Mouse (Mus musculus): ENCODE results near the gene Rho. TPM values are rescaled to one million over a fixed set of nuclear protein-coding genes. Genes with fewer than 3 reads are reported as not detected.
A peak's percentile ranks its signal among the peaks of the same experiment; 100 is the strongest.

Gene Rho
- total RNA-seq, 2 experiments from 2014 or later: 0.41 to 0.48 TPM

DNA sequence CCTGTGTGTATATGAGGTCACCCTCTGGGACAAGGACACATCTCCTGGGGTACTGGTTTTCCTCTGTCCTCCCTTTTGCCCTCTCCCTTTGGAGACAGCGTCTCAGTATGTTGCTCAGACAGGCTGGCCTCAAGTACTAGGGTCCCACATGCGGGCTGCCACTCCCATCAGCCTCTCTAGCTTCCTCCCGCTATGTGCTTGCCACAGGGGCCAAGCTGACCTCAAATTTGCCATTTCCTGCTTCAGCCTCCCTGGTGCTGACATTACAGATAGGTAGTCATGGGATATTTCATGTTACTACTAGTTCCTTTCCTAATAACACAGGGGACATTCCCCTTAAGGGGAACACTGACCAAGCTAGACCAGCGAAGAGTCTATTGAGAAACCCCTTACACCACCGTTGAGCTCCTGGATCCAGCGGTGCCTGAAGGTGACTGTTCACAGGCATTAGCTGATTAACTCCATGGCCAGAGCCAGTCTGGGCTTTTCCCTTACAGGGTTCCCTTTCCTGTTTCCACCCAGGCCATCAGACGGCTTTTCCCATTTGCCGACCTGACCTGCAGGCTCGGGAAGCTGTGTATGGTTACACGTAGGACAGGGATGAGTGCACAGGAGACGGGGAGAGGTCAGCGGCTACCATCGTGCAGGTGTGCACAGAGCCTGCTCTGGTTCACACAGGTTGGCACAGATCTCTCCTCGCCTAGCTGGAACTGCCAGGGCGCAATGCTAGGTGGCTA, 41.8 kb downstream of the Rho start:
- DNase-seq (ENCODE audit: low spot score in 2 of 2): no peak

DNA sequence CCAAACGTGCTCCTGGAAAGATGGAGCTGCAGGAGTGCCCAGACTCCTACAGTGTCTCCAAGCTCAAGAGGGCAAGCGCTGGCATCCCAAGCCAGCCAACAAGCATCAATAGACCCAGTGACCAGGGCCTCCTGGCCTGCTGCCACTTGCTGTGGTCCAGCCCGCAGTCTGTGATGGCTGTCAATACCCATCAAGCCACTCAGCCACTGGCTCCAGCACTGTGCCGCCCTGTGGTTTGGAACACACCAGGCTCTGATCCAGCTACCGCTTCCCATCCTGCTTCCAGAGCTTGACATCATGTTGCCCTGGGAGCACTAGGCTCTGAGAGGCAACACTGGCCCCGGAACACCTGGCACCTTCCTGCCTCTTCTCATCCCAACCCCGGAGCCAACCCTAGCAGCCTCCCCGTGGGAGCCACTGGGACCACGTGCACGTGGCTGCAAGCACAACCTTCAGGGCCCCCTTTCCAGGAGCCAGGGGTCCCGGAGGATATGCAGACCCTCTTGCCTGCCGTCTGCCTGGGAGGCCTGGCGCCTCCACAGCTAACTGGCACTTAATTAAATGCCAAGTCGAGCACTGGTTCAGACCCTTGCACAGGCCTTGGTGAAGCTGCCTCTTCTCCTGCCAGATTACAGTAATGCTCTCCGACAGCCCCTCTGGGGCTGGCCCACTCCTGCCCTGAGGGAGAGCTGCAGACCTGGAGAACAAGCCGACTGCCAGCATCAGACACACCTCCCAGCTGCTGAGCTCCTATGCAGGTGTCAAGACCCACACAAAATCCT, 42.5 kb downstream of the Rho start:
- DNase-seq (ENCODE audit: low spot score in 2 of 2): peak; percentile 35 to 68

GRCm38 (mm10) chr6:115975606-115976005, 44.1 kb downstream of the Rho start:
- DNase-seq (ENCODE audit: low spot score in 2 of 2): no peak

GRCm38 (mm10) chr6:115977810-115978209, 46.3 kb downstream of the Rho start:
- DNase-seq (ENCODE audit: low spot score in 2 of 2): no peak

DNA sequence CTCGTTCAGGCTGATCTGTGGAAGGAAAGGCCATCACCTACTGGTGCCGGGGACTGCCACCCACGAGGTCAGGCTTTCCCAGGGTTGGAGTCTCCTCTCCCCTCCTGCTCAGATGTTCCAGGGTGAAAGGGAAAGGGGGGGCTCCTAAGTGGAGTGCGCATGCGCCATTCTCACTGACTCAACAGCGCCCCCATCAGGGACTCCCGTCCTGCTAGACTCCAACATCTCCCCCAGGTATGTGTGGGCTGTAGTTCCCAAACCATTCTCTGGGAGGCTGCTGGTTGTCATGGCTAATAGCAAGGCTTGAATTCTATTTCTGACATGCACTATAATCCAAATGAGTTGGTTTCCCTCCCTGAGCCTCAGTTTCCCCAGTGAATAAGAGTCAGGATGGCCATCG, 47.0 kb downstream of the Rho start:
- no peak for DNase-seq (ENCODE audit: low spot score in 2 of 2)

DNA sequence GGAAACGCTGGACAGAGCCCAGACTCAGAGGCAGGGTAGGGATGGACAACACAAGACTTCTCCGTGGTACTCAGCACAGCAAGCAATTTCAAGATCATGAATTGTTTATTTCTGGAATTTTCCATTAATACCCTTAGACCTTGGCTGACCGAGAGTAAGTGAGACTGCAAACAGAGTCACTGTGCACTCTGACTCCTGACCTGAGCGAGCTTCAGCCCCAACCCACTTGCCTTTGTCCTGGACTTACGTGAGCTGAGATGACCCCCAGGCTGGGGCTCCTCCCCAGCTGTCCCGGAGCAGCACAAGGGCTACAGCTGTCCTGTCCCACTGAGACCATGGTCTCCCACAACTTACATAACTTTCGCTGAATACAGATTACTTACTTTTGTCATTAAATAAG, 51.3 kb downstream of the Rho start:
- DNase-seq (ENCODE audit: low spot score in 2 of 2): no peak

GRCm38 (mm10) chr6:115983306-115984038, 51.9 kb downstream of the Rho start:
- DNase-seq (ENCODE audit: low spot score in 2 of 2): no peak

DNA sequence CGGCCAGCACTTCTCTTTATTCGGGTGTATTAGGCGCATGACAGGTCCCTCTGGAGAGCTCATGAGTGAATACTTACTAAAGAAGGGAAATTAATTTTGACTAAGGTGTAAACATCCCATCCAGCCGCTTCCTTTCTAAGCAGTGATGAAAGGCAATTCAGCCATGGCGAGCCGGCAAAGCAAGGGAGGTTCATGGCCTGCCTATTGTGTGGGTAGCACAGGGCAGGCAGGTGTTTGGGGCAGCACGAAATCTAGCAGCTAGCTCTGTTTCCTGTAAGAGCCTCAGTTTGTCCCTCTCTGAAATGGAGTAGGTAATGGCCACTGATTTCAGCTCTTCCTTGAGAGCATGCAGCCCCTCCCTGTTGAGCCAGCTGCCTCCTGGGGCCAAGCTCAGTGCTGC, 53.0 kb downstream of the Rho start:
- no peak for DNase-seq (ENCODE audit: low spot score in 2 of 2)

GRCm38 (mm10) chr6:115985622-115986021, 54.1 kb downstream of the Rho start:
- no peak for DNase-seq (ENCODE audit: low spot score in 2 of 2)

- DNase-seq (ENCODE audit: low spot score in 2 of 2): no peak
Observed at GRCm38 (mm10) chr6:115986472-115987095, 55.0 kb downstream of the Rho start.

DNA sequence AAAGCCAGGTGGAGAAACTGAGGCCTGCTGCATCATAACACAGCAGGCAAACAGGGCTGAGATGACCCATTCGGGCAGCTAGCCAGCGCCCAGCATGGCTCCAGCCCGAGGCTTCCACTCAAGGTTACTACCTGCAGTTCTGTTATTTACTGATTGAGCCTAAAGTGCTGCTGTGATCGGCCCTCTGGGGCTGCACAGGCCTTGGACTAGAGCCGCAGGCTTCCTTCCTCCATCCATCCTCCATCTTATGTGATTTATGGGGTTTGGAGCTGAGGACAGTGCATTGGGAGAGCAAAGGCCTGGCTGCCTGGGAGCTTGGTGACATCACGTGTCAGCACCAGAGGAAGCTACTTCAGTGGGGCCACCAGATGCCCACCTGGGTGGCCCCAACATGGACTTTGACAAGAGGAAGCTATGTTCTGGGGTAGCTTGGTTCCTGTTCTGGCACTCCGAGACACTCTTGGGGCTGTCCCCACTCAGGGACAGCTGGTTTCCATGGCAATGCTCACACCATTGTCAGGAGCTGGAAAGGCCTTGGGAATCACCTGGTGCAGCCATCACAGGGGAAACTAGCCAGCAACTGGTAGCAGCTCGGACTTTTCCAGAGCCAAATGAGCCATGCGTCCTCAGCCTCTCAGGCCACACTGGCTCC, 55.7 kb downstream of the Rho start:
- no peak for DNase-seq (ENCODE audit: low spot score in 2 of 2)

- no peak for DNase-seq (ENCODE audit: low spot score in 2 of 2)
Observed at GRCm38 (mm10) chr6:115989032-115989431, 57.5 kb downstream of the Rho start.

DNA sequence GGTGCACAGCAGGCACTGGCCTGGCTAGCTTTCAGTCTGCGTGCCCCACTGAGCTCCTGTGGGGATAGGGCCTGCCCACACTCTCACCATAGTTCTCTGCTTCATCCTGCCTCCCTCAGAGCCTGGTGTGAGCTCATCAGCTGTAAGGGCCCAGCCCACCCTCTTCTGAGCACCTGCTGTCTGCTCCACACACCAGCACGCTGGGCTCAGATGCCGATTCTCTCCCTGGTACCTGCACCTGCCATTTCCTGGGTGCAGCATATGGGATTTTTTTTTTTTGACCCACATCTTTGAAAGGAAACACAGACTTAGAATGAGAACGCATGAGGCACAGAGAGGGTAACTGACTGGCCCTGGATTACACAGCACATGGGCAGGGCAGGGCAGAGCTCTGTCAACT, 58.1 kb downstream of the Rho start:
- DNase-seq (ENCODE audit: low spot score in 2 of 2): no peak

Other genes with a start within 250 kb of the Rho start
- 1 to 10 TPM in 1 of 2 experiments, under 1 TPM in 1; 0.88 to 1.2 TPM for gene Tmem40, start 169.3 kb upstream of the Rho start, total RNA-seq (2021)
- 1 to 10 TPM; 4.5 to 5.1 TPM for gene Cand2, start 157.2 kb upstream of the Rho start, total RNA-seq (2021)
- 100 to 1,000 TPM; 500 to 526 TPM for gene Rpl32, start 123.0 kb upstream of the Rho start, total RNA-seq (2021)
- 1 to 10 TPM; 2.9 to 4.0 TPM for gene Efcab12, start 93.3 kb upstream of the Rho start, total RNA-seq (2021)
- 1 to 10 TPM; 5.0 to 5.8 TPM for gene Mbd4, start 78.4 kb upstream of the Rho start, total RNA-seq (2021)
- gene Ift122, start 78.3 kb upstream of the Rho start, total RNA-seq (2021): 10 to 100 TPM; 23.8 to 24.7 TPM
- gene H1foo, start 13.2 kb downstream of the Rho start, total RNA-seq (2021): not detected
- 10 to 100 TPM; 40.9 to 47.9 TPM for gene Plxnd1, start 63.3 kb downstream of the Rho start, total RNA-seq (2021)

Measured in layer of hippocampus, postnatal 14 days (tissue).